Mouse (Mus musculus): Measurements from ENCODE around the gene Eea1.

Eea1 gene

DNA sequence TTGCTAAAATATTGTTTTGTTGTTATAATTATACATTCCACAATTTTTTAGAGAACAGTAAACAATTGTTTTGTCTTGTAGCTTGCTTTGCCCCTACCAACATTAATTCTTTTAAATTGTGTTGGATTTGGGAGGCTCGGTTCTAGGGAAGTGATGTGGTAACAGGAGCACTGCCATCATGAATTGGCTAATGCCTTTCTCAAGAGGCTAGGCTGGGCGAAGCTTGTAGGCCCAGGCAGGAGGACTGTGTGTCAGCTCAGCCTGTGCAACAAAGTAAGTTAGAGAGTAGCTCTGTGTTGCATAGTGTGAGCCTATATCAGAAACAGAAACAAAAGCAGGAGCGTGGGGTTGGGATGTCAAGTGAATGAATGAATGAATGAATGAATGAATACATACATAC lies 9.0 kb downstream of the Eea1 start:
- DNase-seq = no peak

DNA sequence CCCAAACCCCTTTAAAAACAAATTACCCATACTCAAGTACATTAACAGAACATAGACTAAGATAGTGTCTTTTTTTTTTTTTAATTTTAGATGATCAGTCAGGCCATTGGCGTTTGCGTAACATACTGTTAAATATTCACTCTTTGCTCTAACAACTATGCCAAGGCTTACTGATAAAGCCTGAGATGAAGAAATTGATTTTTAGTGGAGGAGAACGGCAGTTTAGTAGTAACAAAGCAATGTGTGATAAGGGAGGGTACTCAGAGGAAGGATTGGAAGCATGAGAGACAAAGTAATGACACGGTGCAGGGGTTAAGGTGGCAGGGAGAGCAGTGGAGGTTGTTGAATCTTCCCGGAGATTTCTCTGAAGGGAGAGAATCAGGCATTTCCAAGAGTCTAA lies 9.7 kb downstream of the Eea1 start:
- DNase-seq = no peak

- no peak for DNase-seq
Observed at GRCm38 (mm10) chr10:95950797-95951196, 10.3 kb downstream of the Eea1 start.

GRCm38 (mm10) chr10:95951346-95951745 lies 10.9 kb downstream of the Eea1 start:
- DNase-seq = no peak

DNA sequence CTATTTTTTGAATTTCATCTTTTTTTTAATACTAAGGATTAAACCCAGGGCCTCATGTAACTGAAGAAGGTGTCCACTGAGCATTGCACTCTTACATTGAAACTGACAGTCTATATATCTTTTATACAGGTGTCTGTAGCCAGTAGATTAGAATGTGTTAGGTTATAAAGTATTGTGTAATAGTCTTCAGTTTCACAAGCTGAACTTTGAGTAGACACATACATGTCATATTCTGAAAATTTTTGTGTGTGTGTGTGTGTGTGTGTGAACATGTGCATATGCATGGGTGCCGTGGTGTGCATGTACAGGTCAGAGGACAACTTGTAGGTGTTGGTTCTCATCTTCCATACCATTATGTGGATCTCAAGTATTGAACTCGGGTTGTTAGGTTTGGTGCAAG lies 16.2 kb downstream of the Eea1 start:
- DNase-seq = no peak

GRCm38 (mm10) chr10:95957574-95957973 lies 17.1 kb downstream of the Eea1 start:
- DNase-seq = no peak

GRCm38 (mm10) chr10:95964679-95965078 lies 24.2 kb downstream of the Eea1 start:
- DNase-seq = no peak

GRCm38 (mm10) chr10:95969694-95970093 lies 29.2 kb downstream of the Eea1 start:
- DNase-seq = no peak

- no peak for DNase-seq
Observed at GRCm38 (mm10) chr10:95970744-95971212, 30.3 kb downstream of the Eea1 start.

GRCm38 (mm10) chr10:95971341-95971740 lies 30.9 kb downstream of the Eea1 start:
- DNase-seq = no peak

GRCm38 (mm10) chr10:95971942-95972341 lies 31.5 kb downstream of the Eea1 start:
- no peak for DNase-seq

GRCm38 (mm10) chr10:95974462-95974861 lies 34.0 kb downstream of the Eea1 start:
- DNase-seq = no peak

GRCm38 (mm10) chr10:95976798-95977197 lies 36.3 kb downstream of the Eea1 start:
- DNase-seq = no peak

DNA sequence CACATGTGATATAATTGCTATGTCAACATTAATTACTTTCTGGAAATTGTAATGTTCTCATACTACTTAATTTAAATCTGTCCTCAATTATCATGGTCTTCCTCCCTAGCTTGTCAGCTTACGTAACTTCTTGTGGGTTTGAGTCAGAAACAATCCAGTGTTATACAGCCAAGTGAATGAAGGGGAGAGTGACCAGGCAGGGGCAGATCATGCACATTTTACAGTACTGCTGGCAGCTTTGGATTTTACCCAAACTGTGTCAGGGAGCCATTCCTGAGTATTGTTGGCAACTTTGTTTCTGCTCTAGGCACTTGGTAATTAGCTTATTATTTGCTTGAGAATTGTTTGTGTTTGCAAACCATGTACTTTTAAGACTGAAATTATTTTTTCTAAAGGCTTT lies 49.3 kb downstream of the Eea1 start:
- no peak for DNase-seq

DNA sequence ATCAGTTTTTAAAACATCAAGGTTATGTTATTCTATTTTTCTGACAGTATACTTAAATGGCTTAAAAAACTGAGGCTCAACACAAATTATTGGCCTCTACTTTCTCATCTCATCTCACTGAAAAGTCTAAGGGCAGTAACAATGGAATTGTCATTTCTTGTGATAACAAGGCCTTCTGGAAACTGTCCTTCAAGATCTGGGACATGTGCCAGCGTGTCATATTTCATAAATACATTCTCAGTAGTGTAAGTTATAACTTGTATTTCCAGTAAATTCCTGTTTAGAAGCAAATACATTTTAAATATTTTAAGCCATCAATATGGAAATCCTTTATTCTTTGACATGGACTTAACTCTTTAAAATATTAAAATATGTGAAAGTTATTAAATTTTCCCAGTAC lies 50.7 kb downstream of the Eea1 start:
- DNase-seq = peak in 1 of 2 experiments; percentile 12

GRCm38 (mm10) chr10:96000904-96001303 lies 60.5 kb downstream of the Eea1 start:
- no peak for DNase-seq

DNA sequence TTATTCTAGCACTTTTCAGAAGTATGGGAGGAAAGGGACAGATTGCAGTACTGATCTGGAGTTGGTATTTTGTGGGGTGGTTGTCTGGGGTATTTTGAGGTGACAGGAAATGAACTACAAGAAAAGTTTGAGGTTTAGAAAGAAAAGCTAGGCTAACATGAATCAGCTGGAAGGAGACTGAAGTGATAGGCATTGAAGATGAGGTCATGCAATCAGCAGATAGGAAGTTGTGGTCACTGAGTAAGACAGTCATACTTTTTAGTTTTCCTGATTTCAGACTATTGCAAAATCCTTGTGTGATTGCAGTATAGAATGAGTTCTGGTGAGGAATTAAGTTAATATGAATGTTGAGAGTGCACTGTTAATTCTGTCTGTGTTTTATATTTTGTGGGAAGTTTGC lies 75.3 kb downstream of the Eea1 start:
- DNase-seq = no peak

- DNase-seq = no peak
Observed at GRCm38 (mm10) chr10:96017418-96017817, 77.0 kb downstream of the Eea1 start.

DNA sequence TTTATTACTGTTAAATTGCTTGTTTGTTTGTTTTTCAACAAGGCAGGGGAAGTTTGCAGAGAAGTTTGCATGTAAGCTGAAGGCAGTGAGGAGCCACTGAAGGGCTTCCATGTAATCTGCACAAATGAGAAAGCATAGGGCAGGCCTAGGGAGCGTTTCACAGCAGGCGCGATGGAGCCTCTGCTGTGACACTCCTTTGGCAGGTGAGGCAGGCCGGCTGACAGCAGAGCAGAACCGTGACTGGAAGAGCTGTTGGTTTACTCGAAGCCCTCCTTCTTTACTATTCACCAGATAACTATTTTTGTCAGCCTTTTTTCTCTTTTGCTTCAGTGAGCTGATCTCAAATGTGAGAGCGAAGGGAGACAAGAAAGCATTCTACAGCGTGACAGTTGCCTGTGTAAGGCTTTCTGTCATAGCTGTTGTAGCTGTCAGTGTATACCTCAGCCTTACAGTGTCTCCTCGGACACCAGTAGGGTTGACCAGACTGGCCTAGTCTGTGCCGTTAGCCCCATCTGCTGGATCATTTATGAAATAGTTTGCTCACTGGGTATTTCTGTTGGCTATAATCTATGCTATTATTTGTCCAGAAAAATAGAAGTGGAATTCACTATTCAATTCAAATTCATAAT lies 93.0 kb downstream of the Eea1 start:
- peak; percentile 26 to 51 for DNase-seq

DNA sequence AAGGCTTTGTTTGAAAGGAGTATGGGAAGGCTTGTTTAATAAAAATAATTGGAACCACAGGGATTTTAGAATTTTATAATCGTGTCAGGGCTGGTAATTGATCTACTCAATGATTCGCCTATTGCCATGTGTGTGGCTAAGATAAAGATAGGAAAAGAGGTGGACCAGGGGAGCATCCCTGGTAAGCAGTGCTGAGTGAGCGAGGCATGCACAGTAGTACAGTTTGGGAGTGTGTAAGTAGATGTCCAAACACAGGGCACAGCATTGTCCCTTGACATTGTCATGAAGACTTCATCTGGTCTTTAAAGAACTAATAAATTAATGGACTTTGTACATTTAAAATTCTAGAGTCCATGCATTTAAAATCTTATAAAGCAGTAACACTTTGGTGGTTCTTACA lies 93.7 kb downstream of the Eea1 start:
- DNase-seq = no peak

DNA sequence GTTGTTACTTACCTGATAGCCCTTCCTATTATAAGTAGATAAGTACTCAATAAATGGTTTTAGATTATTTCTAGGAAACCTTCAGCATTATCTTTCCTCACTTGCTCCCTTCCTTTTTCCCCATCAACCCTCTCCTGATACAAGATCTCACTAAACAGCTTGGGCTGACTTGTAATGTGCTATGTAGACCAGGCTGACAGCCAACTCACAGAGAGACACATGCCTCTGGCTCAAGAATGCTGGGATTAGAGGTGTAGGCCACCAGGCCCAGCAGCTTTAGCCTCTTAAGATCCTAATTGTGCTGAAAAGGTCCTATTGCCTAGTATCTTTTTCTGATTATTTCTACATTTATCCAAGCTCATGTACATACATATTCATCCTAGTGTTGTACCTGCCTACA lies 95.5 kb downstream of the Eea1 start:
- no peak for DNase-seq

DNA sequence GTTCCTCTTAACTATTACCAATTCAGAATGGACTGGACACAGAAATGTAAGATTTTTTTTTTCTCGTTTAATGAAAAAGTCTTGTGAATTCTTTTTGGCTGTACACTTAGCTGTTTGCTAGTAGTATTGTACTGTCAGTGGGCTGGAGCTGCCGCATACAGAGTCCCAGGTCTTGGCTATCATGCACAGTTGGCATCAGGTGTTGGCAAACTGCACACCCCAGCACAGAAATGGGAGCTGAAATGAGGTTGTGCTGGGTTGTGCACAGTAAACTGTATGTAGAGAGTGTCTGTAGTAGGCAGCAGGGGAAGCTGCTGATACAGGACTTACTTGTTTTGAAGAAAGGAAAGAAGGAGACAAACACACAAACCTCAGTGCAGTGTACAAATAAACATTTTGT lies 103.8 kb downstream of the Eea1 start:
- no peak for DNase-seq

DNA sequence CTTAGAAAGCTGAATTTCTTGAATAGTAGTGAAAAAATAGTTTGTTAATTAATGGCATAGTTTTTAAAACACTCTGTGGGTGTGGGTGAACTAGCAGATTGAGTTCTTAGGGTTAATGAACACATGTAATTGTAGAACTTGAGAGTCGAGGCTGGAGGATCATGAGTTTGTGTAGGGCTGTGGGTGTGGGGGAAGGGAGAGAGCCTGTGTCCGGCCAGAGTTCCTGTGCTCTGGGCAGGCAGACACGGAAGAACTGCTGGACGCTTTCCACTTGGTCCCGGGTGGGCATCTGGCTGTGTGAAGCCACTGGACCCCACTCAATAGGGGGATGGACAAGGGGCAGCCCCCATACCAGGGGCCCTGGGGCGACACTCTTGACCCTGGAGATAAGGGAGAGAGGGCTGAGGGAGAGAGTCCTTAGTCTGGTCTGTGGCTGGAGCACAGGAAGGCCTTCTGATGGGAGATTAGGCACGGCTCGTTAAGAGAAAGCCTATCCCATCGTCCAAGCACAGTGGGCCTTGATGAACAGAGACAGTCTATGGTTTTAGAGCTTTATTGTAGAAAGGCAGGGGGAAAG lies 107.6 kb downstream of the Eea1 start:
- no peak for DNase-seq

DNA sequence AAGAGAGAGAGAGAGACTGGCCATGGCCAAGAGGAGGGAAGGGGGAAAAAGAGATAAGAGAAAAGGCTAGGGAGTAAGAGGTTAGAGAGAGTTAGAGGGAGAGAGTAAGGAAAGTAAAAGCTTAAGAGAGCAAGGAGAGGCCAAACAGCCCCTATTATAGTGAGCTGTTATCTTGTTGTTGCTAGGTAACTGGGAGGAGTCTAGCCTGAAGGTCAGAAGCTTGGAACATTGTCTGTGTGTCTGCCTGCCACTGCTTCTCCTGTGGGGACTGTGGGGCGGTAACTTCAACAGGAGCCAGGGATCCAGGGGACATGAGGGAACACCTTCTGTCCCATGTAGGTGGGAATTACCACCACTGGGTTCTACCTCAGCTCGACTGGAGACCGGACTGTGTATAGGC lies 108.1 kb downstream of the Eea1 start:
- no peak for DNase-seq

DNA sequence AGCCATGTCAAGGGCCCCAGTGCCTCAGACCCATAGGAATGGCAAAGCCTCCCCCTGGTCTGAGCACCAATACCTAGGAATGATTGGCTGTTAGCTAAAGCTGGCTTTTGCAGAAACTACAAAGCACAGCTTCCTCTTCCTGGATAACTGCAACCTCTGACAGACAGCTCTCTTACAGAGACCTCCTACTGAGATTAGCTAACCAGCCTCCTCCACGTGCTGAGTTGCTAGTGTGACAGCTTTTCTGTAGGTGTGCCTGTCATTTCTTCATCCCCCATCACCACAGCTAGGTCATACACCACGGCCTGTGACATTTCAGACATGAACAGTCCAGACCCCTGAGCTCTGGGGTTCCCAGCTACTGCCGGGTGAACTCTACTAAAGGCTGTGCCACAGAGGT lies 126.9 kb downstream of the Eea1 start:
- no peak for DNase-seq
